Mouse (Mus musculus): ENCODE data around the gene Mblac2. TPM values are rescaled to one million over a fixed set of nuclear protein-coding genes. Genes with fewer than 3 reads are reported as not detected.
"Not testable (repeated sequence)": the region's sequence is repeated elsewhere in the genome, so short reads cannot be mapped to it uniquely, and the experiment has no call there.

Mblac2 gene
- polyA plus RNA-seq, 1 experiment from 2014 or later = 7.2 TPM

GRCm38 (mm10) chr13:81703148-81703547, 8.0 kb upstream of the Mblac2 start:
- Histone ChIP-seq H3K4me1 (no peaks in the 10 kb centered on the region), H3K9ac (no peak overlapping the region), H3K4me3 (replicated peaks) (no peak overlapping the region), H3K9me3 (replicated peaks) (no peaks in the 10 kb centered on the region), H3K27me3 (no peaks in the 10 kb centered on the region), H3K27ac (no peak overlapping the region), H3K36me3 (peaks cover 4% of the 10 kb centered on the region), H3K4me2 (no peak overlapping the region)
- 74% methylated on average over 7 of the region's 7 CpGs for WGBS
- ATAC-seq (replicated peaks; ENCODE audit: low FRiP score) = no peak

GRCm38 (mm10) chr13:81703621-81704020, 7.5 kb upstream of the Mblac2 start:
- 80% methylated on average over 9 of the region's 9 CpGs for WGBS
- ATAC-seq (replicated peaks; ENCODE audit: low FRiP score) = no peak
- H3K27me3 ChIP-seq = no peaks in the 10 kb centered on the region
- H3K27ac ChIP-seq = no peak overlapping the region
- no peak overlapping the region for H3K4me2 ChIP-seq
- H3K4me1 ChIP-seq = no peaks in the 10 kb centered on the region
- H3K36me3 ChIP-seq = peaks cover 3% of the 10 kb centered on the region; the same call in 1 of the 2 replicates
- no peak overlapping the region for H3K4me3 ChIP-seq (replicated peaks)
- no peak overlapping the region for H3K9ac ChIP-seq
- no peaks in the 10 kb centered on the region for H3K9me3 ChIP-seq (replicated peaks)

GRCm38 (mm10) chr13:81706311-81706710, 4.8 kb upstream of the Mblac2 start:
- no peak for ATAC-seq (replicated peaks; ENCODE audit: low FRiP score)
- 96% methylated on average over 5 of the region's 5 CpGs for WGBS
- Histone ChIP-seq H3K27me3 (no peaks in the 10 kb centered on the region), H3K9me3 (replicated peaks) (no peaks in the 10 kb centered on the region), H3K4me3 (replicated peaks) (no peak overlapping the region), H3K36me3 (no peaks in the 10 kb centered on the region), H3K9ac (no peak overlapping the region), H3K4me2 (no peak overlapping the region), H3K4me1 (peaks cover 11% of the 10 kb centered on the region), H3K27ac (no peak overlapping the region)

GRCm38 (mm10) chr13:81709805-81710204, 1.3 kb upstream of the Mblac2 start:
- Histone ChIP-seq H3K4me2 (peak overlapping the region; percentile 96), H3K9ac (peak overlapping the region; percentile 53; the same call in 1 of the 2 replicates), H3K27me3 (no peaks in the 10 kb centered on the region), H3K4me1 (peaks cover 23% of the 10 kb centered on the region), H3K9me3 (replicated peaks) (no peaks in the 10 kb centered on the region), H3K36me3 (no peaks in the 10 kb centered on the region), H3K27ac (no peak overlapping the region), H3K4me3 (replicated peaks) (peak overlapping the region; percentile 79)
- no peak for ATAC-seq (replicated peaks; ENCODE audit: low FRiP score)
- 27% methylated on average over 4 of the region's 4 CpGs for WGBS

- ATAC-seq (replicated peaks; ENCODE audit: low FRiP score) = no peak; the same call in 1 of the 2 replicates
- Histone ChIP-seq H3K9me3 (replicated peaks) (no peaks in the 10 kb centered on the region), H3K27ac (peak overlapping the region; percentile 94), H3K4me3 (replicated peaks) (peak overlapping the region; percentile 79), H3K4me2 (peak overlapping the region; percentile 96), H3K9ac (peak overlapping the region; percentile 53), H3K27me3 (no peaks in the 10 kb centered on the region), H3K4me1 (peaks cover 23% of the 10 kb centered on the region), H3K36me3 (no peaks in the 10 kb centered on the region)
- under 1% methylated on average over 7 of the region's 7 CpGs for WGBS
Measured at GRCm38 (mm10) chr13:81710266-81710665, 875 bp upstream of the Mblac2 start.

GRCm38 (mm10) chr13:81711546-81712371, 618 bp downstream of the Mblac2 start:
- WGBS = under 1% methylated on average over 42 of the region's 42 CpGs
- Histone ChIP-seq H3K9me3 (replicated peaks) (no peaks in the 10 kb centered on the region), H3K4me2 (peak overlapping the region; percentile 96), H3K9ac (peak overlapping the region; percentile 63), H3K4me3 (replicated peaks) (peak overlapping the region; percentile 79), H3K27ac (peak overlapping the region; percentile 94), H3K36me3 (no peaks in the 10 kb centered on the region), H3K4me1 (peaks cover 23% of the 10 kb centered on the region), H3K27me3 (no peaks in the 10 kb centered on the region)
- peak; percentile 57 for ATAC-seq (replicated peaks; ENCODE audit: low FRiP score)

- H3K4me1 ChIP-seq = peaks cover 23% of the 10 kb centered on the region
- H3K9me3 ChIP-seq (replicated peaks) = no peaks in the 10 kb centered on the region
- WGBS = 89% methylated on average over 1 of the region's 1 CpGs
- ATAC-seq (replicated peaks; ENCODE audit: low FRiP score) = no peak
- H3K27ac ChIP-seq = no peak overlapping the region
- no peak overlapping the region for H3K9ac ChIP-seq
- H3K36me3 ChIP-seq = no peaks in the 10 kb centered on the region
- no peaks in the 10 kb centered on the region for H3K27me3 ChIP-seq
- H3K4me2 ChIP-seq = no peak overlapping the region
- H3K4me3 ChIP-seq (replicated peaks) = no peak overlapping the region
Measured at GRCm38 (mm10) chr13:81713896-81714295, 2.8 kb downstream of the Mblac2 start.

- H3K27me3 ChIP-seq; H3K4me3 ChIP-seq (replicated peaks); H3K4me2 ChIP-seq; ATAC-seq (replicated peaks; ENCODE audit: low FRiP score); H3K9ac ChIP-seq; H3K36me3 ChIP-seq; H3K4me1 ChIP-seq; H3K9me3 ChIP-seq (replicated peaks); H3K27ac ChIP-seq: not testable (repeated sequence)
- WGBS = 62% methylated on average over 12 of the region's 12 CpGs
Measured at GRCm38 (mm10) chr13:81728141-81728540, 17.0 kb downstream of the Mblac2 start.

GRCm38 (mm10) chr13:81729102-81729501, 18.0 kb downstream of the Mblac2 start:
- H3K4me2 ChIP-seq = no peak overlapping the region
- H3K27ac ChIP-seq = no peak overlapping the region
- WGBS = 63% methylated on average over 4 of the region's 4 CpGs
- H3K9ac ChIP-seq = no peak overlapping the region
- H3K36me3 ChIP-seq = no peaks in the 10 kb centered on the region
- no peaks in the 10 kb centered on the region for H3K27me3 ChIP-seq
- H3K9me3 ChIP-seq (replicated peaks) = no peaks in the 10 kb centered on the region
- no peak for ATAC-seq (replicated peaks; ENCODE audit: low FRiP score)
- no peak overlapping the region for H3K4me3 ChIP-seq (replicated peaks)
- no peaks in the 10 kb centered on the region for H3K4me1 ChIP-seq

GRCm38 (mm10) chr13:81730362-81730761, 19.2 kb downstream of the Mblac2 start:
- H3K4me1 ChIP-seq = no peaks in the 10 kb centered on the region
- no peaks in the 10 kb centered on the region for H3K27me3 ChIP-seq
- no peak for ATAC-seq (replicated peaks; ENCODE audit: low FRiP score)
- no peak overlapping the region for H3K27ac ChIP-seq
- H3K4me3 ChIP-seq (replicated peaks) = no peak overlapping the region
- no peaks in the 10 kb centered on the region for H3K9me3 ChIP-seq (replicated peaks)
- no peak overlapping the region for H3K4me2 ChIP-seq
- H3K36me3 ChIP-seq = no peaks in the 10 kb centered on the region
- H3K9ac ChIP-seq = no peak overlapping the region
- 92% methylated on average over 1 of the region's 1 CpGs for WGBS

GRCm38 (mm10) chr13:81736606-81737005, 25.5 kb downstream of the Mblac2 start:
- H3K27me3 ChIP-seq = no peaks in the 10 kb centered on the region
- no peak overlapping the region for H3K4me3 ChIP-seq (replicated peaks)
- WGBS = 89% methylated on average over 5 of the region's 5 CpGs
- no peaks in the 10 kb centered on the region for H3K36me3 ChIP-seq
- no peak overlapping the region for H3K27ac ChIP-seq
- no peak overlapping the region for H3K4me2 ChIP-seq
- ATAC-seq (replicated peaks; ENCODE audit: low FRiP score) = no peak
- no peaks in the 10 kb centered on the region for H3K9me3 ChIP-seq (replicated peaks)
- H3K4me1 ChIP-seq = no peaks in the 10 kb centered on the region
- H3K9ac ChIP-seq = no peak overlapping the region

- Histone ChIP-seq H3K9ac (no peak overlapping the region), H3K27me3 (no peaks in the 10 kb centered on the region), H3K4me3 (replicated peaks) (no peak overlapping the region), H3K4me1 (no peaks in the 10 kb centered on the region), H3K9me3 (replicated peaks) (no peaks in the 10 kb centered on the region), H3K36me3 (no peaks in the 10 kb centered on the region), H3K4me2 (no peak overlapping the region), H3K27ac (no peak overlapping the region)
- peak; percentile 54; the same call in 1 of the 2 replicates for ATAC-seq (replicated peaks; ENCODE audit: low FRiP score)
- 59% methylated on average over 3 of the region's 3 CpGs for WGBS
Measured at GRCm38 (mm10) chr13:81740898-81741297, 29.8 kb downstream of the Mblac2 start.
